Mouse (Mus musculus) limb, embryonic 14.5 days (tissue): ENCODE measurements around the gene Lca5l. TPM values are rescaled to one million over a fixed set of nuclear protein-coding genes. Genes with fewer than 3 reads are reported as not detected.

Source experiments
- ATAC-seq: fragments of 200-750 bp; cut with Nextera tagmentation; 2 replicates; pipeline ENCODE4 v1.8.0; 2017; ENCODE audit warnings: low read depth, moderate number of reproducible peaks, moderate TSS enrichment; ENCODE audit not compliant: low FRiP score
- DNase-seq: peaks from one replicate; pipeline ENCODE4 v3.0.0-alpha.2; 2015; ENCODE audit warnings: low spot score
- H3K27ac ChIP-seq: fragments of 300-500 bp; sonication (generic); replicated peaks from 2 replicates; pipeline ENCODE4 v1.5.1; 2014; ENCODE audit warnings: low read depth, mild to moderate bottlenecking, low read length, moderate library complexity, mixed read lengths
- H3K27me3 ChIP-seq: fragments of 300-500 bp; sonication (generic); 2 replicates; pipeline ENCODE4 v1.6.1; 2014; ENCODE audit warnings: low read length, mixed read lengths; ENCODE audit not compliant: control insufficient read depth, insufficient read depth
- H3K36me3 ChIP-seq: fragments of 300-500 bp; sonication (generic); 2 replicates; pipeline ENCODE4 v1.6.1; 2014; ENCODE audit warnings: mild to moderate bottlenecking, low read length, moderate library complexity, mixed read lengths; ENCODE audit not compliant: control insufficient read depth, insufficient read depth
- H3K4me1 ChIP-seq: fragments of 300-500 bp; sonication (generic); 2 replicates; pipeline ENCODE4 v1.6.1; 2014; ENCODE audit warnings: antibody characterized with exemption, low read length, mixed read lengths; ENCODE audit not compliant: control insufficient read depth, insufficient read depth
- H3K4me2 ChIP-seq: fragments of 300-500 bp; sonication (generic); replicated peaks from 2 replicates; pipeline ENCODE4 v1.6.1; 2014; ENCODE audit warnings: low read depth, mild to moderate bottlenecking, low read length, moderate library complexity; ENCODE audit not compliant: severe bottlenecking
- H3K4me3 ChIP-seq: fragments of 300-500 bp; sonication (generic); replicated peaks from 2 replicates; pipeline ENCODE4 v1.5.1; 2014; ENCODE audit warnings: low read length
- H3K9ac ChIP-seq: fragments of 300-500 bp; sonication (generic); 2 replicates; pipeline ENCODE4 v1.6.1; 2014; ENCODE audit warnings: mild to moderate bottlenecking, low read depth, low read length, moderate library complexity; ENCODE audit not compliant: severe bottlenecking
- H3K9me3 ChIP-seq: fragments of 300-500 bp; sonication (generic); 2 replicates; pipeline ENCODE4 v1.6.1; 2016; ENCODE audit warnings: low read length; ENCODE audit not compliant: control insufficient read depth
- POLR2A ChIP-seq: fragments of 200-500 bp; IDR thresholded peaks from 2 replicates; pipeline ENCODE4 v1.8.0; 2012; ENCODE audit warnings: inconsistent platforms, mild to moderate bottlenecking, moderate library complexity, borderline replicate concordance; ENCODE audit not compliant: insufficient read depth, insufficient read length; ENCODE audit errors: extremely low read depth
- WGBS: fragments of 180-500 bp; shearing (Covaris S2); extraction: QIAGEN DNeasy Blood & Tissue Kit; methylation state at CpG from one replicate; pipeline ENCODE4 v1.1.7; 2014; 5-methylcytosine and 5-hydroxymethylcytosine counted together
- polyA plus RNA-seq, 2 experiments: library from polyadenylated mRNA; depleted of rRNA in 1 of 2; stranded (reverse) in 1 of 2; unstranded in 1 of 2; fragments of >200 nt; fragmentation: Nextera tagmentation in 1 of 2; extraction: Ambion mirVana in 1 of 2; gene quantifications; 2 replicates each; pipeline versions ENCODE4 v1.2.1 to v1.2.3; 2012 to 2014

The Lca5l gene
- polyA plus RNA-seq, 2 experiments, result 1.4 to 1.7 TPM

DNA sequence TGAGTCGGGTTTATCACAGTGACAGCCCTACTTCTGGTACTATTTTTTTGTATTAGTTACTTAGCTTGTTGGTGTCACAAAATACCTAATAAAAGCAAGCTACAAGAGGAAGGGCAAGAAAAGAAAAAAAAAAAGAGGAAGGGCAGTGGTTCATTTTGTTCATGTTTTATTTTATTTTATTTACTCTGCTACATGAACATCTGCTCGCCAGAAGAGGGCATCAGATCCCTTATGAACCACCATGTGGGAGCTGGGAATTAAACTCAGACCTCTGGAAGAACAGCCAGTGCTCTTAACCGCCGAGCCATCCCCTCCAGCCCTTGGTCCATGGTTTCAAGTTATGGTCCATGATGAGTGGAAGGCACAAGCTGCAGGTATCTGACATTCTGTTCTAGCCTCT is 77.3 kb downstream of the Lca5l start:
- Histone ChIP-seq H3K4me2 (no peak overlapping the region), H3K4me3 (no peak overlapping the region), H3K36me3 (no peaks in the 10 kb centered on the region), H3K4me1 (no peaks in the 10 kb centered on the region), H3K9me3 (no peaks in the 10 kb centered on the region), H3K27ac (no peak overlapping the region), H3K9ac (no peak overlapping the region), H3K27me3 (no peaks in the 10 kb centered on the region)
- no peak for ATAC-seq
- no peak for DNase-seq
- WGBS, result 45% methylated on average over 4 of the region's 4 CpGs
- no peak for TF ChIP-seq POLR2A

DNA sequence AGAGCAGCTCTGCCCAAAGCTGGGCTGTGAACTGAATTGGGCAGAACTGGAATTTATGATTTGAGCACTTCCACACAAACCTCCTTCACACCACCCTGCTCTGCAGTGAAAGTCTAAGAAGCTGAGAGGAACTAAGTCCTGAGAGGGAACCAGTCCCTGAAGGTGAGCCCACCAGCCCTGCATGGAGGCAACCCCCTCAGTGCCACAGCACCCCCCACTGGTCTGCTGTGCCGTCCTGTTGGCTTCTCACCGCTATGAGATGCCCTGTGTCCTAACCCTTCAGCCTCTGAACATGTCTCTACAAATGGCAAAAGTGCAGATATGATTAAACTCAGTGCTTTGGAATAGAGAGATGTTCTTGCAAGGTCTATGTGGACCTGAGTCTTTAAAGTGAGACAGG is 79.3 kb downstream of the Lca5l start:
- no peak for TF ChIP-seq POLR2A
- no peak overlapping the region for H3K27ac ChIP-seq
- H3K4me3 ChIP-seq, result no peak overlapping the region
- H3K4me2 ChIP-seq, result no peak overlapping the region
- H3K27me3 ChIP-seq, result no peaks in the 10 kb centered on the region
- ATAC-seq, result no peak
- no peaks in the 10 kb centered on the region for H3K4me1 ChIP-seq
- WGBS, result 54% methylated on average over 2 of the region's 2 CpGs
- DNase-seq, result no peak
- H3K9ac ChIP-seq, result no peak overlapping the region
- H3K36me3 ChIP-seq, result no peaks in the 10 kb centered on the region
- H3K9me3 ChIP-seq, result no peaks in the 10 kb centered on the region

- Histone ChIP-seq H3K27me3 (no peaks in the 10 kb centered on the region), H3K9ac (no peak overlapping the region), H3K9me3 (no peaks in the 10 kb centered on the region), H3K4me3 (no peak overlapping the region), H3K4me2 (no peak overlapping the region), H3K36me3 (no peaks in the 10 kb centered on the region), H3K27ac (no peak overlapping the region), H3K4me1 (no peaks in the 10 kb centered on the region)
- ATAC-seq (no peak), DNase-seq (no peak)
- no peak for TF ChIP-seq POLR2A
- WGBS, result 61% methylated on average over 5 of the region's 5 CpGs
Observed at GRCm38 (mm10) chr16:96110655-96111345, 81.3 kb downstream of the Lca5l start.

DNA sequence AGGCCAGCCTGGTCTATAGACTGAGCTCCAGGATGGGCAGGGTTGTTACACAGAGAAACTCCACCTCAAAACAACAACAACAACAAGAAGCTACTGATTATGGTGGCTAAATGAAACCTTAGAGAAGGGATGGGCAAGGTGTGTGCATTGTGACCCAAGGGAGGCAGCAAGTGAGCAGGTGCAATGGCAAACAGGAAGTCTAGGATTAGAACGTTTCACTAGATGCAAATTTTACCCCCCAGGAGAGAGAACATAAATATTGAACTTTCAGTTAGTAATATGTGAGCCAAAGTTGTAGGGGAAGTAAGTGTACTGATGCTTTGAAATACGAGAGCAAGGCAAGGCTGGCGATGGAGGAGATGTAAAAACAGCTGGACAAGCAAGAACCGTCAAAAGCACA is 82.4 kb downstream of the Lca5l start:
- no peaks in the 10 kb centered on the region for H3K4me1 ChIP-seq
- no peaks in the 10 kb centered on the region for H3K36me3 ChIP-seq
- no peak overlapping the region for H3K4me3 ChIP-seq
- DNase-seq, result no peak
- no peak for TF ChIP-seq POLR2A
- 52% methylated on average over 4 of the region's 4 CpGs for WGBS
- H3K4me2 ChIP-seq, result no peak overlapping the region
- ATAC-seq, result no peak
- H3K27ac ChIP-seq, result no peak overlapping the region
- no peaks in the 10 kb centered on the region for H3K9me3 ChIP-seq
- no peak overlapping the region for H3K9ac ChIP-seq
- no peaks in the 10 kb centered on the region for H3K27me3 ChIP-seq

Other genes starting within 250 kb of the Lca5l start
- gene Psmg1, start 201.3 kb downstream of the Lca5l start, polyA plus RNA-seq (2012; rRNA removed), result 63.2 and 70.6 TPM in 2 replicates
- 84.5 and 88.5 TPM in 2 replicates for gene Psmg1, start 201.3 kb downstream of the Lca5l start, polyA plus RNA-seq (2014; fragmentation: Nextera tagmentation; extraction: Ambion mirVana)
- 70.1 and 73.5 TPM in 2 replicates for gene Brwd1, start 109.7 kb downstream of the Lca5l start, polyA plus RNA-seq (2012; rRNA removed)
- 107 and 116 TPM in 2 replicates for gene Brwd1, start 109.7 kb downstream of the Lca5l start, polyA plus RNA-seq (2014; fragmentation: Nextera tagmentation; extraction: Ambion mirVana)
- 283 and 371 TPM in 2 replicates for gene Hmgn1, start 64.5 kb downstream of the Lca5l start, polyA plus RNA-seq (2012; rRNA removed)
- 661 and 673 TPM in 2 replicates for gene Hmgn1, start 64.5 kb downstream of the Lca5l start, polyA plus RNA-seq (2014; fragmentation: Nextera tagmentation; extraction: Ambion mirVana)
- gene Wrb, start 46.9 kb downstream of the Lca5l start, polyA plus RNA-seq (2012; rRNA removed), result 54.7 and 58.6 TPM in 2 replicates
- 52.9 and 53.9 TPM in 2 replicates for gene Wrb, start 46.9 kb downstream of the Lca5l start, polyA plus RNA-seq (2014; fragmentation: Nextera tagmentation; extraction: Ambion mirVana)
- gene Sh3bgr, start 8.2 kb upstream of the Lca5l start, polyA plus RNA-seq (2012; rRNA removed), result 9.2 and 14.9 TPM in 2 replicates
- gene Sh3bgr, start 8.2 kb upstream of the Lca5l start, polyA plus RNA-seq (2014; fragmentation: Nextera tagmentation; extraction: Ambion mirVana), result 7.7 and 13.0 TPM in 2 replicates
- gene B3galt5, start 43.5 kb upstream of the Lca5l start, polyA plus RNA-seq (2012; rRNA removed), result 0.28 and 0.38 TPM in 2 replicates
- 0.21 and 0.23 TPM in 2 replicates for gene B3galt5, start 43.5 kb upstream of the Lca5l start, polyA plus RNA-seq (2014; fragmentation: Nextera tagmentation; extraction: Ambion mirVana)